8 mouse cellular contexts compared by ENCODE assay signal in genomic region chr11:110448726-110449161, GRCm38 (mm10). TPM values are rescaled to one million over a fixed set of nuclear protein-coding genes. Genes with fewer than 3 reads are reported as not detected.
A peak's percentile ranks its signal among the peaks of the same experiment; 100 is the strongest.
DNase-seq lines count a peak whose midpoint lies in the region; ATAC-seq and TF ChIP-seq lines count a peak whose summit lies in the region.

No protein-coding gene starts in this region.

- peak overlapping the region; percentile 77 for H3K27ac ChIP-seq in liver, postnatal 0 days (ENCODE audit: low read depth)

- peak; percentile 24 for DNase-seq in ovary, postnatal 36 days (ENCODE audit: low spot score)
- no peak for DNase-seq in ovary, adult 18-20 months (ENCODE audit: low spot score)
- DNase-seq in embryo, embryonic 9.5 days (ENCODE audit: extremely low spot score), result peak; percentile 53
- DNase-seq in heart, adult 8-10 months (ENCODE audit: low spot score), result peak; percentile 67
- peak; percentile 59 for DNase-seq in kidney, adult 18-20 months
- DNase-seq in liver, postnatal 0 days, result peak; percentile 50
- DNase-seq in thymus, postnatal 10 days (ENCODE audit: low spot score in 2 of 2), result no peak

- peak overlapping the region; percentile 44 for H3K9ac ChIP-seq in liver, postnatal 0 days (replicated peaks)

- 13% methylated on average over 12 of the region's 12 CpGs for WGBS in liver, postnatal 0 days (ENCODE audit: insufficient replicate concordance)

- H3K9me3 ChIP-seq in liver, postnatal 0 days (ENCODE audit: low read length), result no peaks in the 10 kb centered on the region

- peak overlapping the region; percentile 39 for H3K4me3 ChIP-seq in liver, postnatal 0 days (ENCODE audit: low read depth, low read length)

- no peak for TF ChIP-seq CTCF in liver, postnatal 0 days (IDR thresholded peaks at IDR 0.05; ENCODE audit: low read depth)

- H3K4me1 ChIP-seq in liver, postnatal 0 days (ENCODE audit: insufficient read depth), result peaks cover 47% of the 10 kb centered on the region

- H3K4me2 ChIP-seq in liver, postnatal 0 days (ENCODE audit: low read depth, low read length), result peak overlapping the region; percentile 72

- H3K27me3 ChIP-seq in liver, postnatal 0 days (ENCODE audit: insufficient read depth, low read length), result no peaks in the 10 kb centered on the region

- ATAC-seq in liver, postnatal 0 days, result peak; percentile 79
- ATAC-seq in neutrophil, adult 5-6 weeks (ENCODE audit: extremely low read depth, insufficient number of reproducible peaks, low FRiP score, poor library complexity, severe bottlenecking), result 0 out of 2 replicates have a peak, but pooled peaks have one; percentile 13

- TF ChIP-seq EP300 in liver, postnatal 0 days (IDR thresholded peaks at IDR 0.05; ENCODE audit: low read depth), result peak; percentile 81

- no peaks in the 10 kb centered on the region for H3K36me3 ChIP-seq in liver, postnatal 0 days (replicated peaks; ENCODE audit: insufficient read depth, low read length)

RNA-seq across cellular contexts. Expression of gene Map2k6, which starts 49.8 kb away (rescaled TPM):
- 1 to 10 TPM; 2.9 to 7.0 (median 5.4) TPM for total RNA-seq in heart, adult 8-10 months (2022)
- 3.7 and 4.2 TPM in 2 replicates for polyA plus RNA-seq in liver, postnatal 0 days (2015; fragmentation: Nextera tagmentation; extraction: Ambion mirVana)
- total RNA-seq in neutrophil, adult 5-6 weeks (2017), result 10.4 and 12.9 TPM in 2 replicates

Comparison
In these comparisons a context has a peak if more than half of its experiments do, and no peak if none do; other contexts are left out.
1. DNase-seq: peak in ovary, postnatal 36 days (single experiment), embryo, embryonic 9.5 days (single experiment), heart, adult 8-10 months (single experiment), kidney, adult 18-20 months (single experiment) and liver, postnatal 0 days (single experiment); none in ovary, adult 18-20 months (single experiment) and thymus, postnatal 10 days (0 of 2).